Mouse (Mus musculus) layer of hippocampus, adult 8-10 months (tissue): ENCODE results near the gene Stk33. TPM values are rescaled to one million over a fixed set of nuclear protein-coding genes. Genes with fewer than 3 reads are reported as not detected.

Experiments used
- DNase-seq, 2 experiments: peaks; one replicate each; pipeline ENCODE4 v3.0.0; 2022; ENCODE audit warnings: low spot score in 2 of 2
- total RNA-seq, 4 experiments: library from RNA; stranded (reverse); gene quantifications; 2 replicates each; pipeline ENCODE4 v1.2.4; 2022

Stk33 gene
- total RNA-seq, 4 experiments from 2014 or later: 0.87 to 2.1 (median 1.3) TPM

DNA sequence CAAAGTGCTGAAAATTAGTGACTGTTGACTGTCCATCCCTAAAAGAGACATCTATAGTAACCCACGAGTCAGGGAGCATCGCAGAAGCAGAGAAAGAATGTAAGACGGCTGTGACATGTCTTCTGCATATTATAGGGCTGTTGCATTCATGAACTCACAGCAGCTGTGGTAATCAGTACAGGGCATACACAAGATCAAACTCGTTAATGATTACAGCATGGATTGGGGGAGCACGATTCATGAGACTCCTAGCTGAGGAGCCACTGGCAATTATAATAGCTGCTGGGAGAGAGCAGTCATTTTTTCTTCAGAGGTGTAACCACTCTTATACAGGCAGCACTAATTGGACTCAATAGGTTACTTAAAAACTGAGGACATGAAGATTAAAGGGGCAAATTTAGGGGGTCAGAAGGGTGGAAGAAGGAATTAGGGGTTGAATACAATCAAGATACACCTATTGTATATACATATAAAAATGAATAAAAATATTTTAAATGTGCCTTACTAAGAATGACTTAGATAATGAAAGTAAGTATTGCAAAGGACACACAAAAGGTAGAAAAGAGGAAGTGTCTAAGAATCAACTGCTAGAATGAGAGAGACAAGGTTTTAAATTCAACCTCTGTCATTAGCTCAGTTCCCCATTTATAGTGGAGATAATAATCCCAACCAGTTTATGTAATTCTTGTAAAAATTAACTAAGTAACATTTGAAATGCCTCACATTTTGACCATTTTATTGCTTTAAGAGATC lies 80.3 kb downstream of the Stk33 start:
- DNase-seq: no peak

DNA sequence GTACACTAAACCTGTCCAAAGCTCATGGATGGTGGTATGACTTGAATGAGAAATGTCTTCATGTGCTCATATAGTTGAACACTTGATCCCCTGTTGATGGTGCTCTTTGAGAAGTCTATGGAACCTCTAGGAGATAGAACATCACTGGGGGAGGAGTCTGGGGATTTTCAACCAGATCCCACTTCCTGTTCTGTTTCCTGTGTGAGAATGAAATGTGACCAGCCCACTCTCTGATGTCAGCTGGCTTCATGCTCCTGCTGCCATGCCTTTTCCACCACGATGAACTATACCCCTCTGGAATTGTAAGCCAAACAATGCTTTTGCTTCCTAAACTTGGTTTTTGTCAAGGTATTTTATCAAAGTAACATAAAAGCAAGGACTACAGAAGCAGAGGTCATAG lies 81.0 kb downstream of the Stk33 start:
- no peak for DNase-seq

GRCm38 (mm10) chr7:109347241-109347640 lies 91.6 kb downstream of the Stk33 start:
- no peak for DNase-seq

DNA sequence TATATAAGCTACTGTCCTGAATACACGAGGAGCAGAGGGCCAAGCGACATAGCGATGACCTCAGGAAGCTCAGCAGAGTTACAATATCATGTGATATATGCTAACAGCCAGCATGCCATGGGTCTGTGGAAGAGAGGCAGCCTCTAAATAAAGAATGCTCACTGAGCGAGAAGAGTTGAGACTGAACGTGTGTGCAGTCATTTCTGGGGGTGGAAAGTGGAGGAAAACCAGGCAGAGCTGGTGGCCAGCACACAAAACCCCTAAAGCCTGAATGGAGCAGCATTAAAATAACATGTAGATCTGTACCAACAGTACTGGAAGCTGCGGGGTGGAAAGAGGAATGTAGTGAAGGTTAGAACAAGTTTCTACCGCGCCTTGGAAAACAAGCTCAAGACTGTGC lies 107.2 kb downstream of the Stk33 start:
- no peak for DNase-seq

DNA sequence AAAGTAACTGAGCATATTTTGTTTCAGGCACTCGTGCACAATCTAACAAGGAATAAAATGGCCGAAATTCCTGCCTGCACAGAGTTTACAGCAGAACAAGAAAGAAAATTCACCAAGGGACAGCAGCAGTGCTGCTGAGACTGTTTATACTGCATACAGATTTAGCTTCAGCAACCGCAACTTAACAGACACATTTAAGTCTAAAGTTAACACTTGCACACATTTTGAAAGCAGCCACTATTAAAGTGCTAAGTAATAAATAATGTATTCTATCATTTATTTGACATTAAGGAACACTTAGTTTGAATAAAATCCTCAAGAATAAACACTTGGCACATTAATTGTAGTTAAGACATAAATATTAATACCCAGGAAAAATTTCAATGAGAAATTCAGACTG lies 110.1 kb downstream of the Stk33 start:
- no peak for DNase-seq

DNA sequence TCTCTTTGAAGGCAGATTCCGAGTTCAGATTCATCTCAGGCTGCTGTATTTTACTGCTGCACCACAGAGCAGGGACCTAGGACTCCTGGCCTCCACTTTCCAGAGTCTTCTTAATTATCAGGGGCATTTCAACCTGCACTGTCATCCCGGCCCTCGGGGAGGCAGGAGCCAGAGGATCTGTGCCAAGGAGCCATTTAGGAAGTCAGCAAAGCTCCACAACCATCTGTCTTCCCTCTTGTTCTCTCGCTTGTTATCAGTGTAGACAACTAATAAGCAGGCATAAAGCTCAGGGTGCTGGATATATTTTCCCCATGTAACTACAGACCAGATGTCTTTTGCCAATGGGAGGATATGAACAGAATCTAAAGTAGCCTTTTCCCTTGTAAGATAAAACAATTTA lies 112.1 kb downstream of the Stk33 start:
- peak in 1 of 2 experiments; percentile 16 for DNase-seq

- no peak for DNase-seq
Measured at GRCm38 (mm10) chr7:109325731-109326130, 113.2 kb downstream of the Stk33 start.

- DNase-seq: no peak
Measured at GRCm38 (mm10) chr7:109325169-109325568, 113.7 kb downstream of the Stk33 start.

GRCm38 (mm10) chr7:109309506-109309905 lies 129.4 kb downstream of the Stk33 start:
- no peak for DNase-seq

- no peak for DNase-seq
Measured at GRCm38 (mm10) chr7:109295807-109296206, 143.1 kb downstream of the Stk33 start.

GRCm38 (mm10) chr7:109295351-109295750 lies 143.5 kb downstream of the Stk33 start:
- no peak for DNase-seq

DNA sequence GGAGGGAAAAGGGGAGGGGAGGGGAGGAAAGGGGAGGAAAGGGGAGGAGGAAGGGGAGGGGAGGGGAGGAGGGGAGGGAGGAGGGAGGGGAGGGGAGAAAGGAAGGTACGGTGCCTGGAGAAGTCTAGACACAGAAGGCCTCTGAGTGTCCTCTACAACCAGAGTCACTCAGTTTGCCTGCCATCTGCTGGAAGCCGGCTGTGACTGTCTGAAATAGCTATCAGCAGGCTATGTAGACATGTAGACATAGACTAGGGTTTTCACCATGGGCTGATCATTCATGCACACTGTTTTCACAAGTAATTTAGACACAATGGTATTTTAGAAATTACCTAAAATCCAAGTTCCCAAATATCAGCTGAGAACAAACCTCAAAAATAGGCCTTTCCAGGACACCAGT lies 148.4 kb downstream of the Stk33 start:
- DNase-seq: no peak

- no peak for DNase-seq
Measured at GRCm38 (mm10) chr7:109289106-109289505, 149.8 kb downstream of the Stk33 start.

- DNase-seq: no peak
Measured at GRCm38 (mm10) chr7:109282106-109282505, 156.8 kb downstream of the Stk33 start.

- DNase-seq: no peak
Measured at GRCm38 (mm10) chr7:109276622-109277021, 162.3 kb downstream of the Stk33 start.

- DNase-seq: no peak
Measured at GRCm38 (mm10) chr7:109275901-109276300, 163.0 kb downstream of the Stk33 start.

GRCm38 (mm10) chr7:109275151-109275550 lies 163.7 kb downstream of the Stk33 start:
- DNase-seq: no peak

GRCm38 (mm10) chr7:109274289-109274688 lies 164.6 kb downstream of the Stk33 start:
- DNase-seq: no peak

- peak in 1 of 2 experiments; percentile 18 for DNase-seq
Measured at GRCm38 (mm10) chr7:109269046-109269445, 169.8 kb downstream of the Stk33 start.

GRCm38 (mm10) chr7:109267370-109267769 lies 171.5 kb downstream of the Stk33 start:
- no peak for DNase-seq

DNA sequence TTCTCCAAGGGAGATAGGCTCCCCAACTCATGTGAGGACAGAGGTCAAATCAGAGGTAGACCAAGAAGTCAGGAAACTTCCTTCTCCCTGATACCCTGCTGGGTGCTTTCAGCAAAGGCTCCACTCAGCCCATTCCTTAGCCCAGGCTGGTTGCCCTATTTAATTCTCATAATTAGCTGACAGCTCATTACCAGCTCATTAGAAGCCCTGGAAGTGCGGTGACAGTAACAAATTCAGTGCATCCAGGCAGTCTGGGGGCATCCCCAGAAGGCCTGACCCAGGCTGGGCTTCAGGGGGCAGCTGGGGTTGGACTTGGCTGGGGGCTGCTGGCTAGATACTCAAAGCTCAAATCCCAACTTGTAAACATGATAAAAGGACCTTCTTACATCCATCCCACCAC lies 172.7 kb downstream of the Stk33 start:
- no peak for DNase-seq

GRCm38 (mm10) chr7:109265606-109266005 lies 173.3 kb downstream of the Stk33 start:
- DNase-seq: no peak

GRCm38 (mm10) chr7:109255506-109256352 lies 183.2 kb downstream of the Stk33 start:
- peak; percentile 33 to 66 for DNase-seq
